Mouse (Mus musculus): ENCODE measurements at regions not wholly inside any gene's neighbourhood (a gene's known extent, or its start where the extent isn't known, plus 50 kb on each side); places are given as distances from the start of the nearest gene placed in this dataset.

DNA sequence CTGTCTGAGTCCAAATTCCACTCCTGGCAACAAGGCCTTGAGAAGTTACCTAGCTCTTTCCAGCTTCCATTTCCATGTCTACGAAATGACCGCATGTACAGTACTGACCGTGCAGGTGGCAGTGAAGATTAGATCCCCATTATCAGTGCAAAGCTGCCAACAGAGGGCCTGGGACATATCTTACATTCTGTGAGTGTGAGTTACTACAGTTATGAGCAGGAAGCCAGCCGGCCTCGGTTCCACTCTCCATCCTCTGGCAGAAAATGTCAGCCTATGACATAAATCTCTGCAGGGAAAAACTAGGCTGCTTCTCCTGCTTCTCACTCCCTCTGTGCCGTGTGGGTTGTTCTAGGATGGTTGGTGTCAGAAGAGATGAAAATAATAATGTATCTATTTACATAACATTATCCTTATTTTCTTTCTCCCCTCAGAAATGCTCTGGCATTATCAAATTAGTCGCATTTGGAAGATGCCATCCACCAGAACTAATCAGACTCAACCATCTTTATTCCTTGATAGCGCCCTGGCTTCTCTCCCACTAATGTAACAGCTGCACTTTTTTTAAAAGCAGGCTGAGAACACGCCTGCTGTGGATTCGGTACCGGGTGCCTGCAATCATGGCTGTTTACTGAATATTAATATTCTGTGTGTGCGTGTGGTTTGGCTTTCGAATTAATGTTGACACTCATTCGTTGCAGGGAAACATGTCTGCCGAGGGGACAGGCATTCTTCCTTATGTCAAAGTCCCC, 77.5 kb downstream of the Dyrk2 start:
- 73% methylated on average over 15 of the region's 15 CpGs for WGBS
- H3K4me2 ChIP-seq (replicated peaks), result no peak overlapping the region
- H3K4me1 ChIP-seq (replicated peaks), result peaks cover 28% of the 10 kb centered on the region
- H3K27me3 ChIP-seq, result no peaks in the 10 kb centered on the region
- no peaks in the 10 kb centered on the region for H3K36me3 ChIP-seq
- H3K9ac ChIP-seq (replicated peaks), result no peak overlapping the region
- H3K4me3 ChIP-seq (replicated peaks), result no peak overlapping the region
- peak overlapping the region; percentile 22 for H3K27ac ChIP-seq
- H3K9me3 ChIP-seq, result no peaks in the 10 kb centered on the region
- ATAC-seq, result 0 out of 2 replicates have a peak, but pooled peaks have one; percentile 9

DNA sequence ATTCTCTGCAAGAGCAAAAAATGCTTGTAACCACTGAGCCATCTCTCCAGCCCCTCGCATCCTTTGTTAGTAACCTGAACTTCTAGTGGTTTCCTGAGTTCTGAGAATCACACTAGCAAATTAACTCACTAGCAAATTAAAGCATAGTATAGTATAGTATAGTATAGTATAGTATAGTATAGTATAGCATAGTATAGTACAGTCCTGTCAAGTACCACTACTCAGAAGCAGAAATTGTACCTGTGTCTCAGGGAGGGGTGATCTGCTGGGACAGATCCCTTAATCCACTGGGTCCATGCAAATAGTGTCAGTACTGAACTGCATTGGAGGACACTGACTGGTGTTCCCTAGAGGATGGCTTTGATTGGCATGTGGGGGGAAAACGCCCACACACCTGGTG, 76.2 kb downstream of the Dyrk2 start:
- H3K27me3 ChIP-seq, result no peaks in the 10 kb centered on the region
- H3K27ac ChIP-seq, result peak overlapping the region; percentile 36
- WGBS, result 91% methylated on average over 2 of the region's 2 CpGs
- no peaks in the 10 kb centered on the region for H3K36me3 ChIP-seq
- no peak overlapping the region for H3K4me2 ChIP-seq (replicated peaks)
- H3K9ac ChIP-seq (replicated peaks), result no peak overlapping the region
- H3K4me3 ChIP-seq (replicated peaks), result no peak overlapping the region
- peaks cover 28% of the 10 kb centered on the region for H3K4me1 ChIP-seq (replicated peaks)
- no peaks in the 10 kb centered on the region for H3K9me3 ChIP-seq
- ATAC-seq, result 0 out of 2 replicates have a peak, but pooled peaks have one; percentile 40

DNA sequence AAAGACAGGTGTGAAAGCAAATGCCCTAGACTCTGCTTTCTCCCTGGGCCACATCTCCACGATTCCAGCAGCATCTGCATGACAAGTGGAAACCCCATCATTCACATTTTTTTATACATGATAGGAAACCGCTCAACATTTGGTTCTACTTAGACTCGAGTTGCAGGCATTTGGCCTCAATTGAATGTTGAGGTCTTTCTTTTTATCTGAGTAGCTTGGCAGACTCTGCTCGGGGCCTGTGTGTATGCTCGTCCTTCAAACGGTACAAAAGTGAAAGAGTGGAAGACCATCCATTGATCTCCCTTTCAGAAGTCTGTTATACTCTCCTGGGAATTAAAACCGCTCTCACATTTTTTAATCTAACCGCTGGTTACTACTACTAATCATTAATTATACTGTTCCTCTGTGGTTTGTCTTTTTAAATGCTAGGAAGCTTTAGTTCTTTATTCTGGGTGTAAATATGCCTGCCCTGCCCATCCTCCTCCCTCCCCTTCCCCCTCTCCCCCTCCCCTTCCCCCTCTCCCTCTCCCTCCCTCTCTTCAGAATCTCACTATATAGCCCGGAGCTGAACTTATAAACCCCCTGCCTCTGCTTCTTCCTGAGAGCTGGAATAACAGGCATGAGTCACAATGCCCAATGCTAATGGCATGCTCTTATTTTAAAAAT, 75.5 kb downstream of the Dyrk2 start:
- ATAC-seq, result peak; percentile 74; the same call in 1 of the 2 replicates

DNA sequence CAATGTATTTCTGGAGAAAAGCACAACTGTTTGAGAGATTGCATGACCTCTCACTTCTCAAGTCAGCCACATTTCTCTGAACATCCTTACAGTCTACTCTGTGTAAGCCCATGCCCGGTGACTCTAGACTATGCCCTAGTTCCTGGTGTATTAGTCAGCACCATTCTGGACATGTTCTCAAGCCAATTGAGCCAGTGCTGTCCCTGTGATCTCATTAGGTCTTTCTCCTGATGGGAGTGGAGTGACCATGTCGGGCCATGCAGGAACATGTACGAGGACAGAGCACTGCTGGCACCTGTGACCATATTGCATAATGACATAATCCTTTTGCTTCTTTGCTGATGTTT, 75.0 kb downstream of the Dyrk2 start:
- H3K27me3 ChIP-seq, result no peaks in the 10 kb centered on the region
- 83% methylated on average over 3 of the region's 3 CpGs for WGBS
- no peak overlapping the region for H3K9ac ChIP-seq (replicated peaks)
- no peak overlapping the region for H3K4me3 ChIP-seq (replicated peaks)
- no peak overlapping the region for H3K4me2 ChIP-seq (replicated peaks)
- H3K4me1 ChIP-seq (replicated peaks), result peaks cover 28% of the 10 kb centered on the region
- peak; percentile 37; the same call in 1 of the 2 replicates for ATAC-seq
- no peaks in the 10 kb centered on the region for H3K36me3 ChIP-seq
- H3K9me3 ChIP-seq, result no peaks in the 10 kb centered on the region
- H3K27ac ChIP-seq, result no peak overlapping the region

More for the DNA sequence above, 75.5 kb downstream of the Dyrk2 start:
- H3K4me2 ChIP-seq (replicated peaks), result no peak overlapping the region
- peaks cover 28% of the 10 kb centered on the region for H3K4me1 ChIP-seq (replicated peaks)
- H3K27me3 ChIP-seq, result no peaks in the 10 kb centered on the region
- no peak overlapping the region for H3K4me3 ChIP-seq (replicated peaks)
- H3K9ac ChIP-seq (replicated peaks), result no peak overlapping the region
- no peaks in the 10 kb centered on the region for H3K9me3 ChIP-seq
- H3K27ac ChIP-seq, result peak overlapping the region; percentile 36
- no peaks in the 10 kb centered on the region for H3K36me3 ChIP-seq
- 46% methylated on average over 9 of the region's 9 CpGs for WGBS

DNA sequence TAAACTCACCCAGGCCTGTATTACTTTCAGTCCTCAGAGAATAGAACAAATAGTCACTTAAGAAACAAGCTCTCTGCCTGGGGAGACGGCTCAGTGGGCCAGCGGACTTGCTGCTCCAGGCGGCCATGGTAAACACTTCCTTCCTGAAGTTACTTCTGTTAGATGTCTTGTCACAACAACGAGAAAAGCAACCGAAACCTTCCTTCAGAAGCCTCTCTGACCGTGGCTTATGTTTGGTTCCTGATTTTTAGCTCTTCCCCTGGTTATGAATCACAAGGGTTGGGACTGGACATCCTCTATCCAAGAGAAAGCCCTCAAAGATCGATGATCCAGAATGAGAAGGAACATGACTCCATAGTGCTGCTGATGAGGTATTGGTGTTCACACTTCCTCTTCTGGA, 73.5 kb downstream of the Dyrk2 start:
- H3K36me3 ChIP-seq, result no peaks in the 10 kb centered on the region
- no peak overlapping the region for H3K9ac ChIP-seq (replicated peaks)
- no peak overlapping the region for H3K4me2 ChIP-seq (replicated peaks)
- no peaks in the 10 kb centered on the region for H3K27me3 ChIP-seq
- H3K9me3 ChIP-seq, result no peaks in the 10 kb centered on the region
- H3K27ac ChIP-seq, result no peak overlapping the region
- no peak overlapping the region for H3K4me3 ChIP-seq (replicated peaks)
- ATAC-seq, result no peak
- peaks cover 28% of the 10 kb centered on the region for H3K4me1 ChIP-seq (replicated peaks)
- 85% methylated on average over 7 of the region's 7 CpGs for WGBS

DNA sequence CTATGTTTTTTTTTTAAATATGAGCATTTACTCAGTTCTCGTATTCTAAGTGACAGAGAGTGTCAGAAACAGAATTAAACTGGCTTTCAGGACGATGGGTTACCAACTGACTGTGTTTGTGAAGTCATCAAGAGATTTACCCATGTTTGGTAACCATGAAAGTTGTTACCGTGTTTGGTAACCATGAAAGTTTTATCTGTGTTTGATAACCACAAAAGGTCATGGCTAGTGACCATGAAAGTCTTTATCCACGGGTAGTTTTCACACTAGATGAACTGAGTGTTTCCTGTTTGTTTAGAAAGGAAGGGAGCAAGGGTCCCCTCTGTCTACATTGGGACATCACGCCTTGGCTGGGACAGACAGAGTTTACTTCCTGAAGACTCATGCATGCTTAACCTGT, 72.8 kb downstream of the Dyrk2 start:
- Histone ChIP-seq H3K9ac (replicated peaks) (no peak overlapping the region), H3K27ac (no peak overlapping the region), H3K4me2 (replicated peaks) (no peak overlapping the region), H3K36me3 (no peaks in the 10 kb centered on the region), H3K4me3 (replicated peaks) (no peak overlapping the region), H3K4me1 (replicated peaks) (peaks cover 26% of the 10 kb centered on the region), H3K27me3 (no peaks in the 10 kb centered on the region), H3K9me3 (no peaks in the 10 kb centered on the region)
- 83% methylated on average over 5 of the region's 5 CpGs for WGBS
- ATAC-seq, result no peak

DNA sequence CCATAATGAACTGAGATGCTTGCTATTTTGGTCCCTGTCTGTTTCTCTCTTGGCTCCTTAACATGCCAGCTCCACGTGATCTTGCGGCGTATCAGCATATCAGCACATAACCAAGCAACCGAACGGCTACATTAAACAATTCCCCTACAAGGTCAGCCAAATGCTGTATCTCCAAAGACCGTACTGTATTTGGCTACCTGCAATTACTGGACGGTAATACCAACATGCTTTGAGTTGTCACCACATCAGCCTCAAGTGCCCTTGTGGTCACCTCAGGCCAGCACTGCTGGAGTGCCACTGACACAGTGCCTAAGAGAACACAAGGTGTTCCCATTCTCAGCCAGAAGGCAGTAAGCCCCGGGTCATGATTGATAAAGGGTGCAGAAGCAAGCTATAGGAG, 70.2 kb downstream of the Dyrk2 start:
- Histone ChIP-seq H3K27ac (no peak overlapping the region), H3K4me3 (replicated peaks) (no peak overlapping the region), H3K36me3 (no peaks in the 10 kb centered on the region), H3K9me3 (no peaks in the 10 kb centered on the region), H3K27me3 (no peaks in the 10 kb centered on the region), H3K4me2 (replicated peaks) (no peak overlapping the region), H3K4me1 (replicated peaks) (peaks cover 4% of the 10 kb centered on the region; the same call in 1 of the 2 replicates), H3K9ac (replicated peaks) (no peak overlapping the region)
- 93% methylated on average over 8 of the region's 8 CpGs for WGBS
- ATAC-seq, result no peak

DNA sequence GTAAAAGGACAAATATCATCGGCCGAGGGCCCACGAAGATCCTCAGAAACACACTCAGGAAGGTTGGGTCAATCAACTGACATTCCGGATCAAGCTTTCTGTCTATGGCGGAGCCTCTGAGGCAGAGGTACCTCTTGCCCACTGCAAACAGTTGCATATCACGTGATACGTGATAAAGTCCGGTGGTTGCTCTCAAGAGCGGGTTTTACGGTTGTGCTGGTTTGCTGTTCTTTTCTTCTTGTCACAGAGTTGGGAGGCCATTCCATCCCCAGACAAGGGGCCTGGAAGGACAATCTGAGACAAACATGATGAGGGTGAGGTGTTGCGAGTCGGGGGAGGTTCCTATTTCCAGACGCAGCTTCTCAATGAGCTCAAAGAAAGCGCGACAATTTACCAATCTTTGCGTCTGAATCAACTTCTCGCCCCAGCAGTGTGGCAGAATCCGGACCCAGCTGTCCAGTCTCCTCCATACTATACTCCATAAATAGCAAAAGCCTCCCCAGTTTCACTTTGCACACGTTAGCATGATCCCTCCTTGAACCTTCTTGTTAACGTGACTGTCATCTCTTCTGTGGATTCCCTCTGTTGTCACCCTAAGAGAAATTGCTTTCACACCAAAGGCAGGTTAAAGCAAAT, 66.0 kb downstream of the Dyrk2 start:
- WGBS, result 91% methylated on average over 20 of the region's 20 CpGs

DNA sequence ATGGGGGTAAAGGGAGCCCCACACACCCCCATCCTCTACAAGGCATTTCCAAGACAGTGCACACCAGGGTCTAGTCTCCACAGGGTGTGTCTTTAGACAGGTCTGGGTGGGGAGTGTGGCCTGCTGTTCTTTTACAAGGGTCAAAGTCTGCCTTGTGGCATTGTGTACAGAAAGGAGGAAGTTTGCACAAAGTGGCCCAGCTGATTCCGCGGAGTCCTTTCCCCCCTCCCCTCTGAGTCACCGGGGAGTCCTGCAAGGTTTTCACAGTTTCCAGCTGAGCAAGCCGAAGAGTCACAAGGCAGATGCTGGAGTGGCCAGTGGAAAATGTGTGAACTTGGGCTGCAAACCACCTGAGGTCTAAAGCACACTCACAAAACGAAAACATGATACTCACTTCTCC, 65.4 kb downstream of the Dyrk2 start:
- no peak for ATAC-seq
- Histone ChIP-seq H3K36me3 (no peaks in the 10 kb centered on the region), H3K27ac (no peak overlapping the region), H3K4me2 (replicated peaks) (no peak overlapping the region), H3K9me3 (no peaks in the 10 kb centered on the region), H3K27me3 (no peaks in the 10 kb centered on the region), H3K4me3 (replicated peaks) (no peak overlapping the region), H3K9ac (replicated peaks) (no peak overlapping the region), H3K4me1 (replicated peaks) (no peaks in the 10 kb centered on the region)
- 63% methylated on average over 5 of the region's 5 CpGs for WGBS

More for the DNA sequence above, 66.0 kb downstream of the Dyrk2 start:
- no peak overlapping the region for H3K27ac ChIP-seq
- H3K36me3 ChIP-seq, result no peaks in the 10 kb centered on the region
- no peak overlapping the region for H3K4me2 ChIP-seq (replicated peaks)
- no peaks in the 10 kb centered on the region for H3K27me3 ChIP-seq
- H3K9me3 ChIP-seq, result no peaks in the 10 kb centered on the region
- H3K4me1 ChIP-seq (replicated peaks), result no peaks in the 10 kb centered on the region
- ATAC-seq, result no peak
- H3K9ac ChIP-seq (replicated peaks), result no peak overlapping the region
- H3K4me3 ChIP-seq (replicated peaks), result no peak overlapping the region

Data from midbrain, embryonic 13.5 days (tissue).